Comparison of ENCODE assay signal across 30 mouse cellular contexts in genomic region chr6:100030522-100030921, GRCm38 (mm10).
DNase-seq lines count a peak whose midpoint lies in the region; ATAC-seq lines count a peak whose summit lies in the region.
"Had no signal": no experiment of that assay in that cellular context is flagged by ENCODE, and none has a peak within 500 bp of the region (broad histone marks: within the 10 kb centered on the region; RNA-seq: fewer than 3 reads in every experiment).

No protein-coding gene starts in this region.

- no peaks in the 10 kb centered on the region for H3K36me3 ChIP-seq in hindbrain, embryonic 10.5 days
- no peaks in the 10 kb centered on the region for H3K36me3 ChIP-seq in hindbrain, embryonic 14.5 days (replicated peaks; ENCODE audit: control insufficient read depth, insufficient read depth)
- no peaks in the 10 kb centered on the region for H3K36me3 ChIP-seq in liver, embryonic 15.5 days (replicated peaks)
- H3K36me3 ChIP-seq: forebrain, embryonic 10.5 days; forebrain, embryonic 15.5 days; hindbrain, embryonic 15.5 days; kidney, embryonic 15.5 days; limb, embryonic 10.5 days; limb, embryonic 15.5 days; lung, embryonic 15.5 days; neural tube, embryonic 15.5 days had no signal

- peak; percentile 46 for DNase-seq in hindbrain, embryonic 10.5 days (ENCODE audit: low spot score)
- no peak for DNase-seq in hindbrain, embryonic 14.5 days (ENCODE audit: low spot score)
- DNase-seq in embryo, embryonic 10.5 days (ENCODE audit: low spot score) = peak; percentile 57
- peak; percentile 11 for DNase-seq in liver
- DNase-seq in kidney, postnatal 4 days = no peak
- DNase-seq in urinary bladder, postnatal 25 days (ENCODE audit: low spot score) = no peak
- DNase-seq in urinary bladder, postnatal 36 days (ENCODE audit: low spot score in 2 of 2) = no peak
- DNase-seq: adrenal gland, adult 8-10 months; cerebellum, adult 8-10 months; cerebellum, postnatal 25 days; gastrocnemius, adult 2 months; gastrocnemius, postnatal 36 days; heart, adult 18-20 months; heart, postnatal 36 days; kidney, adult 18-20 months; kidney, postnatal 36 days; layer of hippocampus, postnatal 36 days; right cerebral cortex, postnatal 25 days; thymus, postnatal 14 days had no signal

- 19% methylated on average over 2 of the region's 2 CpGs for WGBS in hindbrain, embryonic 10.5 days
- WGBS in hindbrain, embryonic 14.5 days = 29% methylated on average over 2 of the region's 2 CpGs
- 41% methylated on average over 2 of the region's 2 CpGs for WGBS in liver, embryonic 15.5 days (ENCODE audit: insufficient replicate concordance)

- no peak overlapping the region for H3K4me3 ChIP-seq in hindbrain, embryonic 10.5 days
- H3K4me3 ChIP-seq in hindbrain, embryonic 14.5 days (replicated peaks; ENCODE audit: low read length) = no peak overlapping the region
- H3K4me3 ChIP-seq in liver, embryonic 15.5 days (replicated peaks) = no peak overlapping the region
- H3K4me3 ChIP-seq: forebrain, embryonic 10.5 days; forebrain, embryonic 15.5 days; gastrocnemius, adult 2 months; hindbrain, embryonic 15.5 days; kidney, embryonic 15.5 days; limb, embryonic 10.5 days; limb, embryonic 15.5 days; lung, embryonic 15.5 days; neural tube, embryonic 15.5 days had no signal

- ATAC-seq in hindbrain, embryonic 14.5 days (ENCODE audit: low FRiP score) = no peak
- peak; percentile 65 for ATAC-seq in liver, embryonic 15.5 days (ENCODE audit: insufficient read depth)
- ATAC-seq: forebrain, embryonic 15.5 days had no signal

- H3K9ac ChIP-seq in hindbrain, embryonic 14.5 days = no peak overlapping the region
- no peak overlapping the region for H3K9ac ChIP-seq in liver, embryonic 15.5 days
- H3K9ac ChIP-seq: forebrain, embryonic 15.5 days; hindbrain, embryonic 15.5 days; kidney, embryonic 15.5 days; limb, embryonic 15.5 days; lung, embryonic 15.5 days; neural tube, embryonic 15.5 days had no signal

- H3K9me3 ChIP-seq in hindbrain, embryonic 10.5 days = no peaks in the 10 kb centered on the region
- H3K9me3 ChIP-seq in hindbrain, embryonic 14.5 days (ENCODE audit: control insufficient read depth, low read length) = no peaks in the 10 kb centered on the region
- H3K9me3 ChIP-seq in liver, embryonic 15.5 days (replicated peaks) = no peaks in the 10 kb centered on the region
- H3K9me3 ChIP-seq: forebrain, embryonic 10.5 days; forebrain, embryonic 15.5 days; hindbrain, embryonic 15.5 days; kidney, embryonic 15.5 days; limb, embryonic 10.5 days; limb, embryonic 15.5 days; lung, embryonic 15.5 days; neural tube, embryonic 15.5 days had no signal

- H3K27me3 ChIP-seq in hindbrain, embryonic 10.5 days (ENCODE audit: insufficient read depth, poor library complexity, severe bottlenecking) = peaks cover 87% of the 10 kb centered on the region
- peaks cover 14% of the 10 kb centered on the region for H3K27me3 ChIP-seq in hindbrain, embryonic 14.5 days (ENCODE audit: control insufficient read depth, insufficient read depth, low read length)
- H3K27me3 ChIP-seq in liver, embryonic 15.5 days = no peaks in the 10 kb centered on the region
- H3K27me3 ChIP-seq: CH12.LX; forebrain, embryonic 15.5 days had no signal

- H3K4me2 ChIP-seq in hindbrain, embryonic 14.5 days (replicated peaks) = no peak overlapping the region
- no peak overlapping the region for H3K4me2 ChIP-seq in liver, embryonic 15.5 days
- H3K4me2 ChIP-seq: forebrain, embryonic 15.5 days; heart, embryonic 11.5 days; hindbrain, embryonic 15.5 days; kidney, embryonic 15.5 days; limb, embryonic 15.5 days; lung, embryonic 15.5 days; neural tube, embryonic 15.5 days had no signal

- H3K27ac ChIP-seq in hindbrain, embryonic 10.5 days = no peak overlapping the region
- no peak overlapping the region for H3K27ac ChIP-seq in hindbrain, embryonic 14.5 days
- H3K27ac ChIP-seq in liver, embryonic 15.5 days (replicated peaks) = no peak overlapping the region
- H3K27ac ChIP-seq: forebrain, embryonic 10.5 days; forebrain, embryonic 15.5 days; gastrocnemius, adult 2 months; hindbrain, embryonic 15.5 days; kidney, embryonic 15.5 days; limb, embryonic 10.5 days; limb, embryonic 15.5 days; lung, embryonic 15.5 days; neural tube, embryonic 15.5 days had no signal

- H3K4me1 ChIP-seq in hindbrain, embryonic 10.5 days (replicated peaks) = peaks cover 37% of the 10 kb centered on the region
- no peaks in the 10 kb centered on the region for H3K4me1 ChIP-seq in hindbrain, embryonic 14.5 days (replicated peaks; ENCODE audit: control insufficient read depth, insufficient read depth, low read length)
- H3K4me1 ChIP-seq in liver, embryonic 15.5 days (replicated peaks) = 0 out of 2 replicates have a peak, but pooled peaks cover 3% of the 10 kb centered on the region
- H3K4me1 ChIP-seq: kidney, embryonic 15.5 days; lung, embryonic 15.5 days had no signal

Comparison
In these comparisons a context has a peak if more than half of its experiments do, and no peak if none do; other contexts are left out.
1. DNase-seq: peak in hindbrain, embryonic 10.5 days (single experiment), embryo, embryonic 10.5 days (single experiment) and liver (single experiment); none in hindbrain, embryonic 14.5 days (single experiment), kidney, postnatal 4 days (0 of 2), urinary bladder, postnatal 25 days (single experiment) and urinary bladder, postnatal 36 days (0 of 2).